Mouse (Mus musculus) liver, postnatal 0 days (tissue): ENCODE results near the gene Orm1.

Source experiments
- CTCF ChIP-seq: sonication (generic); IDR thresholded peaks from 2 replicates; pipeline ENCODE4 v1.5.1; 2016; ENCODE audit warnings: antibody characterized with exemption, low read depth
- EP300 ChIP-seq: IDR thresholded peaks from 2 replicates; pipeline ENCODE4 v1.6.1; 2016; ENCODE audit warnings: antibody characterized with exemption, low read depth, mild to moderate bottlenecking

DNA sequence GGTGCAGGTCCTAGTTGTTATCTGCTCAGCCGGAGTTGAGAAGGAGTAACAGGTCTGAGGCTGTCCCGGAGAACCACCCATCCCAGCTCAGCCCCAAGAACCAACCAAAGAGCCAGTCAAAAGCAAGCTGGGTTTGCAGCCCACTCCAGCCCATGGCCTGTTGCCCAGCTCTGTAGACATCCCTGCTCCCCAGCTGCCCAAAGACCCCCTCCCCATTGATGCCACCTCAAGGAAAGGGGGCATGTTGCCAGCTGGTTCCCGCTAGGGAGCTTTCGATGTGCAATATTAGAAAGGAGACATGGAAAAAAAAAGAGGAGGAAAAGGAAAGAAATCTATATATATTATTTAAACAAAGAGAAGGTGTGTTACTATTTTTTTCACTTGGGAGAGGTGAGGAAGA, 11.0 kb upstream of the Orm1 start:
- no peak for TF ChIP-seq CTCF
- no peak for TF ChIP-seq EP300
